Mouse (Mus musculus) spleen, adult 18-20 months (tissue): Measurements from ENCODE around the gene Cox5a.
A peak's percentile ranks its signal among the peaks of the same experiment; 100 is the strongest.

Experiments
- DNase-seq, 2 experiments: peaks; one replicate each; pipeline ENCODE4 v3.0.0; 2022; ENCODE audit warnings: mixed read lengths in 2 of 2

Cox5a gene

DNA sequence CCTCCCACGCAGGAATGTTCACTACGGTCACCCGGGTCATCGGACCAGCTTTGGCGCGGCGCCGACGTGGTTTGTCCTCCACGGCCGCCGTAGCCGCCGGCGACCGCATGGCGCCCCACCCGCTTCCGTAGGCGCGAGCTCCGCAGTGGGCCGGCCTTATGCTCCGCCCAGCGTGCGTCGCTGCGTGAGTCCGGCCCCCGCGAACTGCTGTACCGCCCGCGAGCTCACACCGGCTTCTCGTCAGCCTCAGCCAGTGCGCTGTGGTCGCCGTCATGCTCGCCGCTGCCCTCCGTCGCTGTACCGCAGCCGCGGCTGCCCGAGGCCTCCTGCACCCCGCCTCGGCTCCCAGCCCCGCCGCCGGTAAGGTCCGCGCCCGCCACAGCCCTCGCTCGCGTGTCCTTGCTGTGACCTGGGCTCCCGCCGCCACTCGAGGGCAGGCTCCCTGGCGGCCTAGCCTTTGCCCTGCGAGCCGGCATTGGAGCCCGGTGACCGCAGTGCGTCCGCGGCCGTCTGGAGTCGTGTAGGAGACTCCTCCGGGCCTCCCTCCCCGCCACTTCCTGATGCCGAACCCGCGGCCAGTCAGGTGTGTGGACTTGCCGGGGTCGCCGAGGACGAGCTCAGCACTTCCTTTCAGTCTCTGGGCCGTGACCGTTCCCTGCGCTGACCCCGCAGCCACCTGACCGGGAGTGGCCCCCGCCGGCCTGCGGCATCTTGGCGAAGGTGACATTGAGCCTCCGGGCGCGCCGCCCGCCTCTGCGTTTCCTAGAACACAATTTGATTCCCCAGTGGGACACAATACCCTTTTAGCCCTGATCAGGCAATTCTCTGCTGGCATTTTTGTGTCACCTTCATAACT is at the start of gene Cox5a:
Gene Cox5a (plus strand): TSS at position 219 of the 856 bp plus-strand sequence.
- DNase-seq = peak; percentile 86 to 92

DNA sequence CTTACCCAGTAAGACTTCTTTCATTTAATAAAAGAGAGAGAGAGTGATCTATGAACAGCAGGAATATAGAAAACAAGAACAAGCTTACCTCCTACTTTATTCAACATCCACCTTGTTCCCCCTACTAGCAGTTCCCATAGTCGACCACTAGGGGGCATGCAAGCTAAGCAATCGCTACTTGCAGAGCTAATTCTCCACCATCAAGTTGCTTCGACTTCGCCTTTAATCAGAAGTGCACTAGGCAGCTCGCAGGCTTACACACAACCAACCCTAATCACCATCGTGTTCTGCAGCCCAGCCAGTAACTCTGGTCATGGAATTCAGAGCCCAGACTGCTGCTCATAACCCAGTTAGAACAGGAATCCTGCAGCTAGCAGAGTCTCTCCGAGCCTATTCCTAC is 35.3 kb upstream of the Cox5a start:
- DNase-seq = peak; percentile 50 to 73

DNA sequence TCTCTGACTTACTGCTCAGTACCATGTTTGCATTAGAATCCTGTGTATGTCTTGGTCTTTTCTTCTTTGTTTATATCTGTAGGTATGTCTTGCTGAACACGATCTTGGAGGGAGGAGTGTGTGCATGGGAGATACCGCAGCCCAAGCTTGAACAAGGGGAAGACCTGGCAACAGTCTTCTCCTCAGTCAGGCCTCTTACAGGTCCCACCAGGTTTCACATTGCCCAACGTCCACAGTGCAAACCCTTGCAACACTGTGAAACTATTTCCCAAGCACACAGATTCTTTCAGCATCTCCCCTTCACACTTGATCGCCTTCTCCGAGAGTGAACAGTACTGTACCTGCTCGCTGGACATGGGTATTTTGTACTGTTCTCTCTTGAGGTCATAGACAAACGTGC is 33.3 kb upstream of the Cox5a start:
- DNase-seq = no peak

DNA sequence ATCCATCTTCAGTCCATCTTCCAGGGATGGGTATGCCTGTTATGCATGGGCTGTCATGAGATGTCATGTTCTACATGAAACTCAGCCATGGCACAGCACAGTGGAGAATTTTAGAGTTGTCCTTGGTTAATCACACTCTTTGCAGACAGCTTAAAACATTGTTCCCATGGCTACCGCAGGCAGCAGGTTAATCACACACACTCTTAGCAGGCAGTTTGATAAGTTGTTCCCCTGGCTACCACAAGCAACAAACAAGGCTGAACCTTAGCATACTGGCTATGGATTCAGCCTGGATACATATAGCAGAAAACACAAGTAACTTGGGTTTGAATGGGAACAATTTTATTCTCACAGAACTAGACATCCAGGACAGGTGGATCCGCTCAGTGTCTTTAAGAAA is 27.5 kb upstream of the Cox5a start:
- no peak for DNase-seq

DNA sequence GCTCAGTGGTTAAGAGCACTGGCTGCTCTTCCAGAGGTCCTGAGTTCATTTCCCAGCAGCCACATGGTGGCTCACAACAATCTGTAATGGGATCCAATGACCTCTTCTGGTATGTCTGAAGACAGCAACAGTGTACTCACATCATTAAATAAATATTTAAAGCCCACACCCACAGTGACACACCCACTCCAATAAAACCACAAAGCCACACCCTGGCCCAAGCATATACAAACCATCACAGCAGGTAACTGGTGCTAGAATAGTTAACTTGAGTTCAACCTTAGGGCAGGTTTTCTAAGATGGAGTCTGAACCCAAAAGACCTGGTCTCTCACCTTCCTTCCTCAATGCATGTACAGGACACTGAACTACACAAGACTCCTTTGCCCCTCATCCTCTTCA is 26.1 kb upstream of the Cox5a start:
- no peak for DNase-seq

DNA sequence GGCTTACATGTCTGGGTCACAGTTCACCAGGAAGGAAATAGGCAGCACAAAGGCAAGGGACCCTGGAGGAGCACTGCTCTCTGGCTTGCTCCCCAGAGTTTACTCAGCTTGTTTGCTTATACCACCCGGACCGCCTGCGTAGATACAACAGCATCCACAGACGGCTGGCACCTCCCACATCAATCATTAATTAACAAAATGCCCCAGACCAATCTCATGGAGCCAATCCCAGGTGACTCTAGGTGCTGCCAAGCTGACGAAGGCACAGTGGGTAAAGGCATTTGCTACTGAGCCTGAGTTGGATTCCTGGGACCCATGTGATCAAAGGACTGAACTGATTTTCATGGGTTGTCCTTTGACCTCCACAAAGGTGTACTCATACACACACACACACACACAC is 23.8 kb upstream of the Cox5a start:
- no peak for DNase-seq

DNA sequence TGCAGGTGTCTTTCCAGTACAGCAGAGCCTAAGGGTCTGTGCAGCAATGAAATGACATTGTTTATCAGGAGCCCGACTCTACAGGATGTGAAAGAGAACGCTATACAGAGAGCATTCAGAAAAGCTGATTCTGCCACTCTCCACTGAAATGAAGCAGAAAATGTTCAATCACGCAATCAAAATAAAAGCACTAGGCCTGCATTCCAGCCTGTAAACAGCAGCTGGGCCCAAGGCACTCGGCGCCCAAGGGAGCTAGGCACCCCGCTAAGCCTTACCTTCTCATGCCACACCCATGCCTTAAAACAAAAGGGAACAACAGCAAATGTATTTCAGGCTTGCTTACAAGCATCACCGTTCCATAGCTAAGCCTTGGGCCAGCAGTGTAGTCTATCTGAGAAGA is 22.5 kb upstream of the Cox5a start:
- no peak for DNase-seq

DNA sequence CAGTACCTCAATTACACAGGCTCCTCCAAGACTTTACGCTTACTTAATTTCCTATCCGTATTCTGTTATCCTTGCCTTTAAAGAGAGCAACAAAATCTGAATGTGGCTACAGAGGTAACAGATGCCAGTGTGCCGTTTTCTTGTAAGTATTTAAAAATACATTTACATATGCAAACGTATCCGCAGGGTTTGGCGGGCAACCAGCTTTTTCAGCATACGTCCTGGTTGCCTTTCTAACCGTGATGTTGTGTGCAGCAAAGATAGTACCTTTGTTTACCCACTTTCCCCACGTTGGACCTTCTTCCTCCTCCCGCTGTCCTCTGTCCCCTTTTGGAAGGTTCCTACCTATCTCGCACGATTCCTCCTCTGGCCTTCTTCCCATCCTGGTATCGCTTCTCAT is 19.6 kb upstream of the Cox5a start:
- DNase-seq = no peak

DNA sequence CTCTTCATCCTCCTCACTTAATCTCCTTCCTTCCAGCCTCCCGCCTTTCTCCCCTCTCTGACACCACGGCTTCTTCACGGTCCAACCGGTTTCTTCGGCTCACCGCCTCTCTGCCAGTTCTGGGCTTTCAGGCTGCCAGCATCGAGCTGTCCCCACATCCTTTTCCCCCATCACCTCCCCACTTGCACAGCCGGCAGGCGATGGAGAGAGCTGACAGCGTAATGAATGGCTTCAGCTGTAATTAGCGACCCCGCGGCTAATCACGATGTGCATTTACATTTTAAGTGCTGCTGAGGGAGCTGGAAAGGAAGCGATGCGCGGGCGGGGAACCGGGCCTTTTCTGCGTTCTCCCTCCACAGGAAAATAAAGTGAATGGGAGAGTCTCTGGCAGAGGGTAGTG is 19.2 kb upstream of the Cox5a start:
- DNase-seq = no peak

DNA sequence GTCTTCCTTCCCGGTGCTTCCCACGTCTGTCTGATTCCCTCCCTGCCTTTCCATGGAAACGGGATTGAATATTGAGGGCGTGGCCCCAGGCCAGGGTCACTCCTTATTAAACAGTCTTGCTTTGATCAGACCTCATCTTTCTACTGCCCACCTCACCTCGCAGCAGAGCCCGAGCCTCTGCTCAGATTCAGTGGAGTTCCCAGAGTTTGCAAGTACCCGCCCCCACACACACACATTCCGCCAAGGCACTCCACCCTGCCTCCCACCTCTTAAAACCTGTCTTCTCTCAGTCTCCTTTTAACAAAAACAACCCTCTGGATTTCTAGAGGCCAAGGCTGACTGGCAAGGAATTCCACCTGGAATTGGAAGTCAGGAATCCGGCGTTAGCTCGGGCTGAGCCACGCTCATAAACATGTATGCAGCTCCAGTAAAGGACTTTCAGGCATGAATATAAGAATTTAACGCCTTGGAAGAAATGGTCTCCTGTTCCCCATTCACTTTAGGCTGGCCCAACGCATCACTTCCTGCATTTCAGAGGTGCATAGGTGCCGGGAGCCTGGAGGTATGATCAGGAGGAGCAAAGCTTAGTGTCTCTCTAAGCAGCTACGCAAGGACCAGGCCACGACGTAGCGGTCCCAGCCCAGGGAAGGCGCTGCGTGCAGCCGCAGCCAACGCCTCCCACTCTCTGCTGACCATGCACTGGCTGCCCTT is 18.0 kb upstream of the Cox5a start:
- DNase-seq = no peak

DNA sequence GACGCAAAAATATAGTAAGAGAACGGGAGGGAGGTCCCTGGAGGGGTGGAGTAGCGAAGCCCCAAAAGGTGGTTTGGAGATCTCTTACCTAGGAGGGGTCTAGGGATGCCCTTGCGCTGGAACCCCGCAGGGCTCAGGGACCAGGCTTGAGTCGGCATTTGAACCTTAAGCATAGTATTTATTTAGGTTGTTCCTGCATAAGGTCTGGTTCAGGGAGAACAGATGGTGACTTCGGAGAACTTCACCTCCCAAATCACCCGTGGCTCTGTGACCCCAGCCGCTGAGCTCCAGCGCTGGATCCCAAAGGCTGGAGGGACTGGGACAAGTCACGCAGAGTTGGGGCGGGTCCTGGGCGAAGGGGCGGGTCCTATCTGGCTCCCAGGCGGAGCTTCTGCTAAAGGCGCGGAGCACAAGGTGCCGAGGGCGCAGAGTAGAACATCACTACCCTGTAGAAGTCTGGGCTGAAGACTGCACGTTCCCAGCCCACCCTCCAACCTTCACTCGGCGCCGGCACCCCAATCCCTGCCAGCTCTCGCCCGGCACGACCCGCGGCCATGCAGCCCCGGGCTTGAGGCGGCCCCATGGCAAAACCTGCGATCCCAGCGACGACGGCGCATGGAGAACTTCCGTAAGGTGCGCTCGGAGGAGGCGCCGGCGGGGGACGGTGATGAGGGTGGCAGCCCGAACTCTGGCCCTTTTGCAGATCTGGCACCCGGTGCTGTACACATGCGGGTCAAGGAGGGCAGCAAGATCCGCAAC is 17.3 kb upstream of the Cox5a start, which contains the start of gene Rpp25:
Gene Rpp25 (plus strand): TSS at position 405 of the 759 bp plus-strand sequence.
- no peak for DNase-seq

DNA sequence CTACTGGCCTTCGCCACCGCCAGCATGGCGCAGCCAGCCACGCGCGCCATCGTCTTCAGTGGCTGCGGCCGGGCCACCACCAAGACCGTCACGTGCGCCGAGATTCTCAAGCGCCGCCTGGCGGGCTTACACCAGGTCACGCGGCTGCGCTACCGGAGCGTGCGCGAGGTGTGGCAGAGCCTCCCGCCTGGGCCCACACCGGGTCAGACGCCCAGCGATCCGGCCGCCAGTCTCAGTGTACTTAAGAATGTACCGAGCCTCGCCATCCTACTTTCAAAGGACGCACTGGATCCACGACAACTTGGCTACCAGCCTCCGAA is 16.7 kb upstream of the Cox5a start:
- DNase-seq = peak; percentile 35 to 57

DNA sequence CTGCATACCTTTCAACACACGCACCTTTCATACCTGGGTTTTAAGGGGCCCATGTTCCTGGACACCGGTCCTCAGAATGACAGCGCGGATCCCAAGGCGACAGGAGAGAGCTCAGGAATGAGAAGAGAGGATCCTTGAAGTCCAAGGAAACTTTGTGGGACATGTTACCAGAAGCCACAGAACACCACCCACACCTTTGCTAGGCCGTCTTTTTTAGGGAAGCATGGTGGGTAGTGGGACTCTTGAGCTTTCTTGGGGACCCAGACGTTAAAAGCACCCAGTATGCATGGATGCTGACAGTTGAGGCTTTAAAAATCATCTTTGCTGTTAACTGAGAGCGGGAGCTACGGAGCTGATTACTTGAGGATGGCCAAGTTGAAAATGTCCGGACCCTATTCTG is 16.2 kb upstream of the Cox5a start:
- DNase-seq = no peak

DNA sequence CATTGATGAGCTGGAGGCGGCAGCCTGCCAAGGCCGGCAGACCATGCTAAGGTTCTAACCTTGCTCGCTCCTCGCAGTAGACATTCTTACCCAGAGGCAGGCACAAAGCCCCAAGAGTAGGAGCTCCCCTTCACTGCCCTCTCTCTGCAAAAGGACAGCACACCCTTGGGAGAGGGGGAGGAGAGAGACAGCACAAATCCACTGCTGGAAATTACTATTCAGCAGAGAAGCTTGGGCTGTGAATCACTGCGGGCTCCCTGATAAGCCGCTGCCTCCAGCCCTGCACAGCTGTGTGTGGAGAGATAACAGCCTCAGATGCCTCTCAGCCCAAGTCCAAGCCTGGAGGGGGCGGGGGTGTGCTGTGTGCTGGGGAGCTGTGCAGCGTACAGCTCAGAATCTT is 15.4 kb upstream of the Cox5a start:
- no peak for DNase-seq

DNA sequence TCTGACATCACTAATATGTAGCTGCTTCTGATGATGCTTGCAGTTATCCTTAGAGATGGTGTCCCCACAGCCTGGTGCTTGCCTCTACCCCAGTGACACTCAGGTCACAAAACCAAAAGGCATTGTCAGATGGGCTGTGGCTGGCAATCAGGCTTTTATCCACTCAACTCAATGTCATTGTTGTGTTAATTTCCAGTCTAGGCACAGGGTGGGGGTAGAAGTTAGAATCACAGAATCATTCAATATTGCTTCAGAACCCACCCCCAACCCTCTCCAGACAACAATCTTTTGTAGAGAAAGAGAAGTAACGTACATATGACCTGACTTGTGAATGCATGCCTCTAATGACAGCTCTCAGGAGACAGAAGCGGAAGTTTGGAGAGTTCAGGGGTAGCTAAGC is 10.5 kb upstream of the Cox5a start:
- DNase-seq = no peak

DNA sequence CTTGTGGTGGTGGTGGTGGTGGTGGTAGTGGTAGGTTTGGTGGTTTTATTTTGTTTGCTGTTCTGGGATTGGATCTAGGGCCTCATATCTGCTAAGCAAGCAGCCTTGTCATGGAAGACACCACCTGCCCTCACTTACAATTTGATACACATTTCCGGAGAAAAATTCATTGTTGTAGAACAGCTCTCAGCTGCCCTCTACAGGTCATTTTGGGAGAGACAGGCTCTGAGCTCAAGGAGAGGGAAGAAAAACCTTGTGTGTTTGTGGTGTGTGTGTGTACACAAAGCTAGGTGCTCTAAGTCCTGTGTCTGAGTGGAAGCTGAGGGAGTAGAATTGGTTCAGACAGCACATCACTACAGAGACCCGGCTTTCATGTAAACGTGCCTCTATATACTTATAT is 4.0 kb upstream of the Cox5a start:
- peak in 1 of 2 experiments; percentile 61 for DNase-seq

DNA sequence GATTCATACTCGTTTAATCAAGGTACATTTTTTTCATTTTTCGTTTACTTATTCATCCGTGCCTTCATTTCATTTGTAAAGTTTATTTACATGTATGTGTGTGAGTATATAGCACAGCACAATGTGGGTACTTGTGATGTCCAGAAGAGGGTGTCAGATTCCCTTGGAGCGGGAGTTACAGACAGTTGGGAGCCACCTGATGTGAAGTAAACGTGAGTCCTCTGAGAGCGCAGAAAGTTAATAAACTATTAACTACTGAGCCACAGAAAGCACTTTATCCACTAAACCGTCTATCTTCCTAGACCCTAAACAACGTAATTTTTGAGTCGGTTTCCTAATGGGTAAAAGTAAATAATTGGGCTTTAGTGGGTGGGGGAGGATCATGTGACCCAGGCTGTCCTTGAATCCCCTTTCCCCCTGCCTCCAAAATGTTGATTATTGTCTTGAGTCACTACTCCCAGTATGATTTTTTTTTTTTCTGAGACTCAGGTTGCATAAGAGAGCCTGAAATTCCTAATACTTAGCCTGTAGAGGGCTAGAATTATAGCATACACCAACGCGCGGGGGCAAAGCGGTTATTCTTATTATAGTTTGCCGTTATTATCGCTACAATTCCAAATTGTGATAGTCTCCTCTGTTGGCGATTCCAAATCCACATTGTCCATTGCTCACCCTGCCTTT is 559 bp upstream of the Cox5a start:
- DNase-seq = no peak

DNA sequence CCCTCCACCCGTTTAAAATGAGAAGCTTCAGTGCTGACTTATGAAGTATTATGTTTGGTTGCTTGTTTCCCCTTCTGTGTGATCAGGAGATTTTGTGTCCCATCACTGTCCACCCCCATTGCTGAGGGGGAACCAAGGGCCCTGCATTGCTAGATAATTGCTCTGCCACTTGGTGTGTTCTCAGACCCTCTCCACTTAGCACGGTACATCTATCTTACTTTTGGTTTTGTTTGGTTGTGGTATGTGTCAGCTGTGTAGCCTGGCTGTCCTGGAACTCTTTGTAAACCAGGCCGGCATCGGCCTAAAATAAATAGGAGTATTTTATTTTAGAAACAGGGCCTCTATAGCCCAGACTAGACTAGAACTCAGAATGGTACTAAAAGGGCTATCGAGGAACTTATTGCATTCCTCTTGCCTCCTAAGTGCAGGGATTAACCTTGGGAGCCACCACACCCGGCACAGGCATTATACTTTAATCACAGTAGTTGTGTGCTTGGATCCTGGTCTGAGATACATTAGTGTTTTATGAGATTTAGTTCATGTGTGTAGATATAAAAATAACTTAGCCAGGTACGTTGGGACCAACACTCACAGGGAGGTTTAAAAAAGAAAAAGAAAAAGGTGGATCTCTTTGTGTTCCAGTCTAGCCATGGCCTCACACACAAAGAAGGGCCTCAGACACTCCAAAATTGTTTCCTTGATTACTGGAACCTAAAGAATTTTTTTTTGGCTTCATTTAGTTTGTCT is 1.2 kb downstream of the Cox5a start:
- DNase-seq = no peak

DNA sequence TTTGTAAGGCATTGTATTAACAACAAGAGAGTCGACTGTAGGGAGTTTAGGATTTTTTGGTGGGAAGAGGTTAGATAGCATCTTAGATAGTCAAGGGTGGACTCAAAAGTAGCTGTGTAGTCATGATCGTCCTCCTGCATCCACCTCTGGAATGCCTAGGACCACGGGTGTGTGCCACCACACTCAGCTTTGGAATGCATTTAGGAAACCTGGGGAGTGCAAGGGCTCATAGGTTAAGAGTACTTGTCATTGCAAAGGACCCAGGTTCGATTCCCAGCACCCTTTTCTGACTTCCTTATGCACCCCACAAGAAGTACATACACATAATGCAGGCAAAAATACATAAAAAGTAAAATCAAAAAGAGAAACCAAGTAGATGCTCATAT is 1.8 kb downstream of the Cox5a start:
- DNase-seq = no peak

DNA sequence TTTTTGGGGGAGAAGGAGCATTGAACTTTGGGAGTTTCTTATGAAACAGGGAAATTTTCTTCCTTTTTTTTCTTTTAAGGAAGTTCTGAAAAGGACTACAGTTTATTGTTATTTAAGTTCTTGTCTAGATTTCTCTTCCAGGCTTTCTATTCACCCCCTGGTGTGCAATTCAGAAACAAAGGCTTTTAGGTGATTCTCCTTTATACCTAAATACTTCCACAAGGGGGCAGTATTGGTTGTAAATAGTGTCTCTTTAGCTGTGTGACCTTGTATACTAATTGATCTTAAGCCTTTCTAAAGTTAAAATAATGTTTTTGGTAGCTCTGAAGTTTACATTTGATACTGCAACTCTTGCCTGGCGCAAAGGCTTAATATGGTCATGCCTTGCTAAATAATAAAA is 2.7 kb downstream of the Cox5a start:
- DNase-seq = no peak

DNA sequence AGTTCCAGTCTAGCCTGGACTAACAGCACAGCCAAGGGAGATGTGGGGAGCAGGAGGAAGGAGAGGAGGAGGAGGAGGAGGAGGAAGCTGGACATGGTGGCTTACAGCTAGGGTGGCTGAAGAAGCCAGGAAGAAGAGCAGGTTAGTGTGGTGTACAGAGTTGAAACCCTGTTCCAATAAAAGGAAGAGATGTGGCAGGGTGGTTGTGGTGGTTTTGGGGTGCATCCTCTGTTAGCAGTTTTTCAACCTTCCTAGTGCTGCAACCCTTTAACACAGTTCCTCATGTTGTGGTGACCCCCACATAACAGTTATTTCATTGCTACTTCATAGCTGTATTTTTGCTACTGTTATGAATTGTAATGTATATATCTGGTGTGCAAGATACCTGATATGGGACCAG is 3.4 kb downstream of the Cox5a start:
- no peak for DNase-seq

DNA sequence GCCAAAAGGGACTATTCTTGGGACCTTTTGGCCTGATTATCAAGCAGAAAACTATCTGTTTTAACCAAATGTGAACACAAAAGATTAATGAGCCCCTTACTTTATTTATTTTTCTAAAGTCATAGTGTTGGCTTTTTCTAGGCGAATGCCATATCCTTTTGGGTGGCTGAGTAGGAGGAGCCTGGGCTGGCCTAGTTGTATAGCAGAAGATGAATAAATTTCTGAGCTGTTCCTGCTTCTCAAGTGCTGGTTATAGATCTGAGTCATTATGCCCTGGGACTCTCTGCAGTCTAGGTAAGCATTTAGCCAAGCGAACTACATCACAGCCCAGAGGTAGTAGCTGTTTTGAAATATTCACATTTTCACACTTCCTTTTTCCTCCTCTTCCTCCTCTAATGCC is 4.4 kb downstream of the Cox5a start:
- no peak for DNase-seq
